Mouse (Mus musculus) myocyte (in vitro differentiated cells): ENCODE measurements at regions not wholly inside any gene's neighbourhood (a gene's known extent, or its start where the extent isn't known, plus 50 kb on each side); places are given as distances from the start of the nearest gene placed in this dataset.

Experiments
- H3K27me3 ChIP-seq: one replicate; pipeline ENCODE4 v1.6.1; 2011; ENCODE audit not compliant: control insufficient read depth, insufficient read depth, insufficient read length
- H3K36me3 ChIP-seq: one replicate; pipeline ENCODE4 v1.6.1; 2011; ENCODE audit not compliant: control insufficient read depth, insufficient read depth
- H3K4me2 ChIP-seq: one replicate; pipeline ENCODE4 v1.6.1; 2011; ENCODE audit warnings: low read depth, control low read depth
- H3K4me3 ChIP-seq: one replicate; pipeline ENCODE4 v1.5.1; 2011; ENCODE audit warnings: mild to moderate bottlenecking, control low read depth, moderate library complexity
- H3K79me2 ChIP-seq: one replicate; pipeline ENCODE4 v1.6.1; 2011; ENCODE audit not compliant: control insufficient read depth, insufficient read depth
- H3ac ChIP-seq: one replicate; pipeline ENCODE4 v1.6.1; 2011; ENCODE audit not compliant: control insufficient read depth, insufficient read length
- CEBPB ChIP-seq: IDR thresholded peaks from 2 replicates; pipeline ENCODE4 v1.6.1; 2011; ENCODE audit warnings: mild to moderate bottlenecking, moderate library complexity; ENCODE audit not compliant: poor library complexity, insufficient read depth, severe bottlenecking
- E2F4 ChIP-seq: IDR thresholded peaks from one replicate; pipeline ENCODE4 v1.6.1; 2011; ENCODE audit warnings: mild to moderate bottlenecking, control low read depth, moderate library complexity; ENCODE audit not compliant: insufficient read depth
- MAX ChIP-seq: IDR thresholded peaks from one replicate; pipeline ENCODE4 v1.6.1; 2011; ENCODE audit warnings: low read depth, mild to moderate bottlenecking, control low read depth
- MYOD1 ChIP-seq, 3 experiments: IDR thresholded peaks; one replicate each; pipeline ENCODE4 v1.6.1; 2011; ENCODE audit warnings: control low read depth in 2 of 3, low read depth in 2 of 3, mild to moderate bottlenecking in 2 of 3, moderate library complexity in 1 of 3; ENCODE audit not compliant: insufficient read length in 2 of 3, control insufficient read depth in 1 of 3
- MYOG ChIP-seq, 3 experiments: IDR thresholded peaks; one replicate each; pipeline ENCODE4 v1.6.1; 2011; ENCODE audit warnings: control low read depth in 2 of 3, low read depth in 2 of 3, mild to moderate bottlenecking in 2 of 3; ENCODE audit not compliant: insufficient read length in 2 of 3, control insufficient read depth in 1 of 3, insufficient read depth in 1 of 3
- POLR2A ChIP-seq: IDR thresholded peaks from one replicate; pipeline ENCODE4 v1.6.1; 2011; ENCODE audit warnings: low read depth, mild to moderate bottlenecking, control low read depth, moderate library complexity; ENCODE audit not compliant: insufficient read length
- POLR2AphosphoS2 ChIP-seq: IDR thresholded peaks from one replicate; pipeline ENCODE4 v1.6.1; 2011; ENCODE audit warnings: low read depth, control low read depth; ENCODE audit not compliant: insufficient read length
- REST ChIP-seq: IDR thresholded peaks from one replicate; pipeline ENCODE4 v1.6.1; 2011; ENCODE audit warnings: mild to moderate bottlenecking, control low read depth, moderate library complexity; ENCODE audit not compliant: insufficient read depth, insufficient read length
- SRF ChIP-seq: IDR thresholded peaks from one replicate; pipeline ENCODE4 v1.6.1; 2011; ENCODE audit warnings: low read depth; ENCODE audit not compliant: control insufficient read depth, insufficient read length
- TCF12 ChIP-seq: IDR thresholded peaks from one replicate; pipeline ENCODE4 v1.6.1; 2011; ENCODE audit warnings: mild to moderate bottlenecking, control low read depth; ENCODE audit not compliant: poor library complexity, insufficient read depth, severe bottlenecking
- TCF3 ChIP-seq: IDR thresholded peaks from one replicate; pipeline ENCODE4 v1.6.1; 2011; ENCODE audit warnings: low read depth, control low read depth; ENCODE audit not compliant: insufficient read length
- USF1 ChIP-seq: IDR thresholded peaks from one replicate; pipeline ENCODE4 v1.6.1; 2011; ENCODE audit warnings: low read depth, mild to moderate bottlenecking, control low read depth, moderate library complexity

DNA sequence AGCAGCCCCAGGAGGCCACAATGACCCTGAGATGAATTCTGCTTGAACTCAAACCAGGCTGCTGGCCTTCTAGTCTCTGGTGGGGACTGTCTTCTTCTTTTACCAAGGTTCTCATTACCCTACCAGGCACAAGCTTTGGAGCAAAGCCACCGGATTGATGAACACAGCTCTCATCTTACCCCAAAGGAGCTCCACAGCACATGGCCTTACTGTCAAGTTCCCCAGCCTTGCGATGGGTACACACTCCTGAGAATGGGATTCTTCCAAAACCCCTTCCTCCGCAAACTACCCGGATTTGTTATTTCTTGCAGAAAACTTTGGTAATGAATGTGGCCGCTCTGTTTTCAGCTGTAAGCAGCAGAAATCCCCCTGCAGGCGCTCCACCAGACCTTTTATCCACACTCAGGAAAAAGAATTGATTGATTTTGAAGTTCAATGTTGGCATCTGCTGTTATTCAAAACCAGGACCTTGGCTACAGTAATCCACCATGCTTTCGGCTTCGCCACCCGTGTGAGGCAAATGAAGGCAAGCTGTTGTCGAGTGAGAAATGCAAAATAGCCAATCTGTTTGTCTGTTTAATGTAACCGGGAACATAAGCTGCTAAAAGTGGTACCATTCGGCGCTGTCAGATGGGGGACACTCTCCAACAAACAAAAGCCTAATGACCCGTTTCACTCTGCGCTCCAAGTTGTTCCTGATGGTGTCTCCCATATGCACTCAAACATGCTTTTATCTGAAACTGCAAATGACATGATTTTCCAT lies 278.9 kb downstream of the Maf start:
- no peak overlapping the region for H3ac ChIP-seq
- H3K4me3 ChIP-seq: no peak overlapping the region
- H3K27me3 ChIP-seq: no peaks in the 10 kb centered on the region
- H3K79me2 ChIP-seq: no peaks in the 10 kb centered on the region
- TF ChIP-seq USF1 (no peak), MAX (no peak), TCF12 (no peak), E2F4 (no peak), TCF3 (no peak), MYOD1 (IDR thresholded peaks at IDR 0.05; ENCODE audit: control insufficient read depth in 1 of 3, insufficient read length in 2 of 3, low read depth in 2 of 3) (no peak), SRF (no peak), REST (no peak), POLR2A (no peak), POLR2AphosphoS2 (no peak), MYOG (IDR thresholded peaks at IDR 0.05; ENCODE audit: control insufficient read depth in 1 of 3, insufficient read depth in 1 of 3, insufficient read length in 2 of 3, low read depth in 2 of 3) (no peak), CEBPB (no peak)
- no peak overlapping the region for H3K4me2 ChIP-seq
- no peaks in the 10 kb centered on the region for H3K36me3 ChIP-seq

DNA sequence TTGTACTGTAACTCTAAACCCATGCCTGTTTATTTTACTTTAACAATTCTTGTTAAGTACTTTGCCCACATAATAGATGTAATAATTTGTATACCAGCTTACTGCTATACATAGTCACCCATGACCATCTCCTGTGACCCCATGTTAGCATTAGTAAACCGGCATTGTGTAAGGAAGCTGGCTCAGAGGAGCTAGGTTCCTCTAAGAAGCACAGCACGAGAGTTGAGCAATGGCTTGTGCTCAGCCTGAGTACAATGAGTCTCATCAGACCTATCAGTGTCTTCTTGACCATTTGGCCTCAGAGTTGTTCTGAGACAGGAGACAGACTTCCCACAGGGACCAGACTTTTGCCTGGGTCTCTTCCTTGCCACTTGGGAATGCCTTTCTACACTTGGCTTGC lies 279.6 kb downstream of the Maf start:
- no peak for TF ChIP-seq CEBPB
- Histone ChIP-seq H3K27me3 (no peaks in the 10 kb centered on the region), H3K36me3 (no peaks in the 10 kb centered on the region), H3K79me2 (no peaks in the 10 kb centered on the region), H3ac (no peak overlapping the region), H3K4me2 (no peak overlapping the region), H3K4me3 (no peak overlapping the region)

DNA sequence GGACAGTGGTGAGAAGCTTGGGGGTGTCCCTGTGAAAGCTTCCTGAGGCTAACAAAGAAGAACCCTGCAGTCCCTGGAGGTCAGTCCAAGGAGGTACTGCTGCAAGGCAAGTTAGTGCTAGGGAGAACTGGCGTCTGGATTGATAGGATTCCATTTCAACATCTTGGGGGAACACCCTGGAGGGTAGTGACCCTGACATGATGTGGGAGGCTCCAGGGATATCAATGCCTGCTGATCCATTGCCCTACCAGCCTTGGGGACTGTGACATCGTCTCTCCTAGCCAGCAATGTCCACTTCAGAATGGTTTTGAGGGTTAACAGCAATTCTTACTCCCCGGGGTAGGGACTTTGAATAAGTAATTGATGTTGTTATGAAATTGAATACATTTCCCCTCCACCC lies 280.1 kb downstream of the Maf start:
- Histone ChIP-seq H3K4me3 (no peak overlapping the region), H3K79me2 (no peaks in the 10 kb centered on the region), H3K4me2 (no peak overlapping the region), H3K27me3 (no peaks in the 10 kb centered on the region), H3K36me3 (no peaks in the 10 kb centered on the region), H3ac (no peak overlapping the region)
- TF ChIP-seq MAX: no peak
- TF ChIP-seq TCF3: no peak
- no peak for TF ChIP-seq USF1
- TF ChIP-seq POLR2AphosphoS2: no peak
- TF ChIP-seq CEBPB: no peak
- no peak for TF ChIP-seq SRF
- TF ChIP-seq TCF12: no peak
- no peak for TF ChIP-seq MYOD1 (IDR thresholded peaks at IDR 0.05; ENCODE audit: control insufficient read depth in 1 of 3, insufficient read length in 2 of 3, low read depth in 2 of 3)
- TF ChIP-seq POLR2A: no peak
- no peak for TF ChIP-seq MYOG (IDR thresholded peaks at IDR 0.05; ENCODE audit: control insufficient read depth in 1 of 3, insufficient read depth in 1 of 3, insufficient read length in 2 of 3, low read depth in 2 of 3)
- TF ChIP-seq REST: no peak
- no peak for TF ChIP-seq E2F4

DNA sequence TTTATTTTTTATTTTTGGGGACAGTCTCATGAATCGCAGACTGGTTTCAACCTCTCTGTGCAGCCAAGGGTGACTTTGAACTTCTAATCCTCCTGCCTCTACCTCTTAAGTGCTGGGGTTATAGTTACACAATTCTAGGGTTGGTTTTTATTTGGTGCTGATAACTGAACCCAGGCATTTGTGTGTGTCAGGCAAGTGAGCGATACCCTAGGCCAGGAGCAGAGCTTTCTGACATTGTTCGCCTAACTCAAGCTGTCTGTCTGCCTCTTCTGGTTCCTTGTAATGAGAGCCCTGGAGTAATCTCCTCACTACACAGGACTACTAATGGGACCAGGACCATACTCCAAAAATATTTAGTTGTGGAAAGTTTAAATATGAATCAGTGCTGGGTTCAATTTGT lies 281.1 kb downstream of the Maf start:
- H3ac ChIP-seq: no peak overlapping the region
- no peaks in the 10 kb centered on the region for H3K36me3 ChIP-seq
- TF ChIP-seq REST: no peak
- no peak for TF ChIP-seq MAX
- no peak for TF ChIP-seq POLR2AphosphoS2
- TF ChIP-seq MYOD1 (IDR thresholded peaks at IDR 0.05; ENCODE audit: control insufficient read depth in 1 of 3, insufficient read length in 2 of 3, low read depth in 2 of 3): no peak
- no peak for TF ChIP-seq CEBPB
- no peak for TF ChIP-seq E2F4
- no peak for TF ChIP-seq MYOG (IDR thresholded peaks at IDR 0.05; ENCODE audit: control insufficient read depth in 1 of 3, insufficient read depth in 1 of 3, insufficient read length in 2 of 3, low read depth in 2 of 3)
- TF ChIP-seq POLR2A: no peak
- no peak for TF ChIP-seq SRF
- TF ChIP-seq TCF12: no peak
- TF ChIP-seq USF1: no peak
- no peak for TF ChIP-seq TCF3
- H3K79me2 ChIP-seq: no peaks in the 10 kb centered on the region
- no peaks in the 10 kb centered on the region for H3K27me3 ChIP-seq
- H3K4me2 ChIP-seq: no peak overlapping the region
- no peak overlapping the region for H3K4me3 ChIP-seq

DNA sequence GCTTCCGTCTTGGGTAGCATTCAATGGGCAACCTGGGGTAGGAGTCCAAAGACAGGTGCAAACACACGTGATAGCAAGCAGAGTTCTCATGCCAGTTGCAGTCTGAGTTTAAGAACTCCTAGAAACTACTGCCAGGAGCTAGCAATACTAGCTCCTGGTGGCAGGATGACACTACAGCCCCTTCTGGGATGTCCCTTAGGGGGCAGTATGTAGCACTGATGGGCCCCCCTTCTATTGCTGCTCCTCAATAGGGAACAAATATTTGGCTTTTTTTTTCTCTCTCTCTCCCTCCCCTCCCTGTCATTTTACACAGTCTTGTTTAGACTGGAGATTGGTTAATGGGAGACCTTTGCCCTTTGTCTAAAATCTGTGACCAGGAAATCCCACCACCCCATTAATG lies 282.2 kb downstream of the Maf start:
- Histone ChIP-seq H3K4me2 (no peak overlapping the region), H3ac (no peak overlapping the region), H3K27me3 (no peaks in the 10 kb centered on the region), H3K36me3 (no peaks in the 10 kb centered on the region), H3K4me3 (no peak overlapping the region), H3K79me2 (no peaks in the 10 kb centered on the region)
- TF ChIP-seq POLR2A (no peak), TCF12 (no peak), MYOD1 (IDR thresholded peaks at IDR 0.05; ENCODE audit: control insufficient read depth in 1 of 3, insufficient read length in 2 of 3, low read depth in 2 of 3) (no peak), MAX (no peak), REST (no peak)
